Mouse (Mus musculus) midbrain, embryonic 12.5 days (tissue): ENCODE results near the gene Trpm5. TPM values are rescaled to one million over a fixed set of nuclear protein-coding genes. Genes with fewer than 3 reads are reported as not detected.

ENCODE experiments used
- ATAC-seq: fragments of 200-750 bp; cut with Nextera tagmentation; 2 replicates; pipeline ENCODE4 v1.8.0; 2017; ENCODE audit warnings: low read depth, moderate TSS enrichment, moderate library complexity; ENCODE audit not compliant: low FRiP score
- H3K27ac ChIP-seq: fragments of 300-500 bp; sonication (generic); replicated peaks from 2 replicates; pipeline ENCODE4 v1.5.1; 2016; ENCODE audit warnings: mild to moderate bottlenecking
- H3K27me3 ChIP-seq: fragments of 300-500 bp; sonication (generic); 2 replicates; pipeline ENCODE4 v1.6.1; 2016; ENCODE audit warnings: mild to moderate bottlenecking
- H3K36me3 ChIP-seq: fragments of 300-500 bp; sonication (generic); 2 replicates; pipeline ENCODE4 v1.6.1; 2016
- H3K4me1 ChIP-seq: fragments of 300-500 bp; sonication (generic); 2 replicates; pipeline ENCODE4 v1.6.1; 2016
- H3K4me2 ChIP-seq: fragments of 300-500 bp; sonication (generic); replicated peaks from 2 replicates; pipeline ENCODE4 v1.6.1; 2016; ENCODE audit warnings: mild to moderate bottlenecking, moderate library complexity
- H3K4me3 ChIP-seq: fragments of 300-500 bp; sonication (generic); 2 replicates; pipeline ENCODE4 v1.5.1; 2016; ENCODE audit warnings: mild to moderate bottlenecking
- H3K9ac ChIP-seq: fragments of 300-500 bp; sonication (generic); replicated peaks from 2 replicates; pipeline ENCODE4 v1.6.1; 2016; ENCODE audit warnings: mild to moderate bottlenecking, moderate library complexity
- H3K9me3 ChIP-seq: fragments of 300-500 bp; sonication (generic); 2 replicates; pipeline ENCODE4 v1.6.1; 2016; ENCODE audit warnings: mild to moderate bottlenecking
- WGBS: fragments of 180-500 bp; shearing (Covaris S2); methylation state at CpG from one replicate; pipeline ENCODE4 v1.1.7; 2016; 5-methylcytosine and 5-hydroxymethylcytosine counted together
- polyA plus RNA-seq: library from polyadenylated mRNA; unstranded; fragments of >200 nt; fragmentation: Nextera tagmentation; extraction: Ambion mirVana; gene quantifications from 2 replicates; pipeline ENCODE4 v1.2.1, GENCODE M21; 2016

The Trpm5 gene
- polyA plus RNA-seq, 1 experiment from 2014 or later = 1.7 TPM

- H3K36me3 ChIP-seq = 0 out of 2 replicates have a peak, but pooled peaks cover 3% of the 10 kb centered on the region
- 94% methylated on average over 1 of the region's 1 CpGs for WGBS
- H3K4me2 ChIP-seq = no peak overlapping the region
- no peak overlapping the region for H3K9ac ChIP-seq
- no peaks in the 10 kb centered on the region for H3K9me3 ChIP-seq
- H3K27ac ChIP-seq = no peak overlapping the region
- H3K27me3 ChIP-seq = no peaks in the 10 kb centered on the region
- H3K4me3 ChIP-seq = no peak overlapping the region
- H3K4me1 ChIP-seq = no peaks in the 10 kb centered on the region
- ATAC-seq = no peak
These were observed 62.6 kb downstream of the Trpm5 start for GRCm38 (mm10) chr7:143031816-143032215.

DNA sequence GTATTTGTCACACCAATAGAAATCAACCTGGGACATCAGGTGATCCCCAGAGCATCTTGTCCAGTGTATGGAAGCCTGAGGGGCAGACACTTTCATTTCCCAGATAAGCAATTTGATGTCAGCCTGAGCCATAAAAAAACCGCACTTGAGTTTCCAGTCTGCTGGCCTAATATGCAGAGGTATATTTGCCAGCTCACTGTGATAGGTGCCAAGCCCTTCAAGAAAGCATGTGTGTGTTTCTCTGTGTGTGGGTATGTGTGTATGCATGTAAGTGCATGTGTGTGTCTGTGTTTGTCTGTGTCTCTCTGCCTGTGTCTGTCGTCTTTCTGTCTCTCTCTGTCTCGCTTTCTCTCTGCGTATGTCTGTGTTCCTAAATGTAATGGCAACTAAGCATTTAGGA is 67.2 kb downstream of the Trpm5 start:
- Histone ChIP-seq H3K36me3 (0 out of 2 replicates have a peak, but pooled peaks cover 3% of the 10 kb centered on the region), H3K27me3 (no peaks in the 10 kb centered on the region), H3K4me3 (no peak overlapping the region), H3K4me1 (no peaks in the 10 kb centered on the region), H3K27ac (no peak overlapping the region), H3K4me2 (no peak overlapping the region), H3K9ac (no peak overlapping the region), H3K9me3 (no peaks in the 10 kb centered on the region)
- WGBS = 97% methylated on average over 4 of the region's 4 CpGs
- ATAC-seq = no peak

DNA sequence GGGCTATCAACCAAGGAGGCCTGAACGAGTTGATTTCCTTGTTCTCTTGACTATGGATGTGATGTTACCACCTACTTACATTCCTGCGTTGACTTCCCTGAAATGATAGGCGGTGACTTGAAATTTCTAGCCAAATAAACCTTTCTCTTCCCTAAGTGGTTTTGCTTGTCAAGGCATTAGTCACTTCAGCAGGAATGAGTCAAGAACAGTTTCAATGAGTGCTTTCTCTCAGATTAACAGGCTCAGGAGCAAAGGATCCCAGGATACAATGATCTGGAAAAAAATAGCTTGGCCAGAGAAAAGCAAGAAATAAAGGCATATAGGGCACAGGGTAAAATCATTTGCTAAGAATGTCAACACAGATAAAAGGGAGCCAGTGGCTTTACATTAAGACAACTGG is 68.9 kb downstream of the Trpm5 start:
- no peak for ATAC-seq
- Histone ChIP-seq H3K27ac (no peak overlapping the region), H3K9ac (no peak overlapping the region), H3K4me1 (no peaks in the 10 kb centered on the region), H3K4me3 (no peak overlapping the region), H3K27me3 (no peaks in the 10 kb centered on the region), H3K36me3 (0 out of 2 replicates have a peak, but pooled peaks cover 3% of the 10 kb centered on the region), H3K4me2 (no peak overlapping the region), H3K9me3 (no peaks in the 10 kb centered on the region)
- WGBS = 94% methylated on average over 3 of the region's 3 CpGs

- Histone ChIP-seq H3K4me2 (no peak overlapping the region), H3K36me3 (0 out of 2 replicates have a peak, but pooled peaks cover 3% of the 10 kb centered on the region), H3K9me3 (no peaks in the 10 kb centered on the region), H3K4me1 (no peaks in the 10 kb centered on the region), H3K4me3 (no peak overlapping the region), H3K27me3 (no peaks in the 10 kb centered on the region), H3K27ac (no peak overlapping the region), H3K9ac (no peak overlapping the region)
- ATAC-seq = no peak
- WGBS = 97% methylated on average over 1 of the region's 1 CpGs
These were observed 70.1 kb downstream of the Trpm5 start for GRCm38 (mm10) chr7:143024293-143024692.

DNA sequence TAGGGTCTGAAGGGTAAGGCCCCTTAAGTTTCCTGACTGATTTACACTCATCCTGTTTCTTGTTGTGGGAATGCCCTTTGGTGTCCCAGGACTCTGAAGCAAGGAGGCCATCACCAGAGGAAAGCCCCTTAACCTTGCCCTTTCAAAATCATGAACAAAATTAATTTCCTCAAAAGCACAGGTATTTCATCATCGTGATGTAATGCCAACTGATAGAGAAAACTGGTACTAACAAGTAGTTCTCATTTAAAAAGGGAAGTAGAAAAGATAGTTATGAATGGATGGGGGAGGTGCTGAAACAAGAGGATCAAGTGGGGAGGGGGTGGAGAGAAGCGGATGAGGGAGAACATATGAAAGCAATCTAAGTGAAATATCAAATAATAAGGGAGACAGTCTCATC is 70.9 kb downstream of the Trpm5 start:
- Histone ChIP-seq H3K27ac (no peak overlapping the region), H3K4me2 (no peak overlapping the region), H3K9ac (no peak overlapping the region), H3K4me1 (no peaks in the 10 kb centered on the region), H3K27me3 (no peaks in the 10 kb centered on the region), H3K9me3 (no peaks in the 10 kb centered on the region), H3K36me3 (0 out of 2 replicates have a peak, but pooled peaks cover 3% of the 10 kb centered on the region), H3K4me3 (no peak overlapping the region)
- no peak for ATAC-seq
- 96% methylated on average over 2 of the region's 2 CpGs for WGBS

- 64% methylated on average over 5 of the region's 5 CpGs for WGBS
These were observed 72.9 kb downstream of the Trpm5 start for GRCm38 (mm10) chr7:143021356-143022164.

GRCm38 (mm10) chr7:143020764-143021163 is 73.7 kb downstream of the Trpm5 start:
- H3K9ac ChIP-seq = no peak overlapping the region
- H3K9me3 ChIP-seq = no peaks in the 10 kb centered on the region
- H3K4me3 ChIP-seq = no peak overlapping the region
- ATAC-seq = no peak
- 0 out of 2 replicates have a peak, but pooled peaks cover 3% of the 10 kb centered on the region for H3K36me3 ChIP-seq
- peaks cover 7% of the 10 kb centered on the region; the same call in 1 of the 2 replicates for H3K4me1 ChIP-seq
- H3K27me3 ChIP-seq = no peaks in the 10 kb centered on the region
- WGBS = 89% methylated on average over 3 of the region's 3 CpGs
- H3K4me2 ChIP-seq = no peak overlapping the region
- no peak overlapping the region for H3K27ac ChIP-seq

More at GRCm38 (mm10) chr7:143021356-143022164, 72.9 kb downstream of the Trpm5 start:
- no peak for ATAC-seq
- H3K4me2 ChIP-seq = no peak overlapping the region
- no peaks in the 10 kb centered on the region for H3K9me3 ChIP-seq
- H3K27ac ChIP-seq = no peak overlapping the region
- H3K9ac ChIP-seq = no peak overlapping the region
- no peaks in the 10 kb centered on the region for H3K4me1 ChIP-seq
- 0 out of 2 replicates have a peak, but pooled peaks cover 3% of the 10 kb centered on the region for H3K36me3 ChIP-seq
- H3K4me3 ChIP-seq = no peak overlapping the region
- H3K27me3 ChIP-seq = no peaks in the 10 kb centered on the region

DNA sequence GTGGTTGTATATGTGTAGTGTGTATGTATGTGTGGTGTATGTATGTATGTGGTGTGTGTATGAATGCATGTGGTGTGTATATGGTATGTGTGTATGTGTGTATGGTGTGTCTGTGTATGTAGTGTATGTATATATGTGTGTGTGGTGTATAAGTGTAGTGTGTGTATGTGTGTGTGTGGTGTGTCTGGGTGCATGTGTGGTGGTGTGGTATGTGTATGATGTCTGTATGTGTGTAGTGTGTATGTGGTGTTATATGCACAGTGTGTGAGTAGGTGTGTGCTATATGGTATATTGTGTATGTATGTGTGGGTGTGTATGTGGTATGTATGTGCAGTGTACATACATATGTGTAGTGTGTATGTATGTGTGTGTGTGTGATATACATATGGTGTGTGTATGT is 74.4 kb downstream of the Trpm5 start:
- no peak overlapping the region for H3K27ac ChIP-seq
- peaks cover 7% of the 10 kb centered on the region; the same call in 1 of the 2 replicates for H3K4me1 ChIP-seq
- no peak for ATAC-seq
- no peak overlapping the region for H3K4me2 ChIP-seq
- no peaks in the 10 kb centered on the region for H3K27me3 ChIP-seq
- H3K9ac ChIP-seq = no peak overlapping the region
- no peak overlapping the region for H3K4me3 ChIP-seq
- H3K36me3 ChIP-seq = 0 out of 2 replicates have a peak, but pooled peaks cover under 1% of the 10 kb centered on the region
- no peaks in the 10 kb centered on the region for H3K9me3 ChIP-seq

Other genes starting within 250 kb of the Trpm5 start
- 16.2 and 28.5 TPM in 2 replicates for gene Th, start 163.5 kb downstream of the Trpm5 start, polyA plus RNA-seq
- gene Ascl2, start 125.4 kb downstream of the Trpm5 start, polyA plus RNA-seq = 0.40 TPM in 1 of 2 replicates, not detected in the other
- 1.5 and 1.8 TPM in 2 replicates for gene Tspan32, start 89.6 kb downstream of the Trpm5 start, polyA plus RNA-seq
- 214 and 228 TPM in 2 replicates for gene Cd81, start 41.9 kb downstream of the Trpm5 start, polyA plus RNA-seq
- 95.1 and 111 TPM in 2 replicates for gene Tssc4, start 25.4 kb downstream of the Trpm5 start, polyA plus RNA-seq
- 0.98 and 2.0 TPM in 2 replicates for gene Kcnq1, start 11.7 kb upstream of the Trpm5 start, polyA plus RNA-seq